Mouse (Mus musculus) erythroid progenitor cell, adult 5-6 weeks (primary cell): ENCODE measurements around the gene Agap1. TPM values are rescaled to one million over a fixed set of nuclear protein-coding genes. Genes with fewer than 3 reads are reported as not detected.

Experiments
- ATAC-seq: replicated peaks from 2 replicates; pipeline ENCODE4 v1.8.0; 2016; ENCODE audit warnings: moderate number of reproducible peaks, mild to moderate bottlenecking, moderate TSS enrichment, inconsistent platforms; ENCODE audit not compliant: poor library complexity, low FRiP score, severe bottlenecking
- total RNA-seq, 2 experiments: library from RNA; stranded (forward) in 1 of 2; stranded (reverse) in 1 of 2; fragments of 150-400 nt in 1 of 2; fragments of 186-747, 209-891 nt in 1 of 2; gene quantifications; 2 replicates each; pipeline versions ENCODE4 v1.2.3 to v1.2.4; 2015 to 2017; ENCODE audit warnings: low replicate concordance in 2 of 2

Gene Agap1
- total RNA-seq, 2 experiments from 2014 or later = 8.3 to 8.4 TPM

- ATAC-seq = no peak
Measured at GRCm38 (mm10) chr1:89568546-89569405, 114.2 kb downstream of the Agap1 start.

- ATAC-seq = no peak
Measured at GRCm38 (mm10) chr1:89570522-89571299, 116.1 kb downstream of the Agap1 start.

GRCm38 (mm10) chr1:89573486-89573885, 118.9 kb downstream of the Agap1 start:
- no peak for ATAC-seq

DNA sequence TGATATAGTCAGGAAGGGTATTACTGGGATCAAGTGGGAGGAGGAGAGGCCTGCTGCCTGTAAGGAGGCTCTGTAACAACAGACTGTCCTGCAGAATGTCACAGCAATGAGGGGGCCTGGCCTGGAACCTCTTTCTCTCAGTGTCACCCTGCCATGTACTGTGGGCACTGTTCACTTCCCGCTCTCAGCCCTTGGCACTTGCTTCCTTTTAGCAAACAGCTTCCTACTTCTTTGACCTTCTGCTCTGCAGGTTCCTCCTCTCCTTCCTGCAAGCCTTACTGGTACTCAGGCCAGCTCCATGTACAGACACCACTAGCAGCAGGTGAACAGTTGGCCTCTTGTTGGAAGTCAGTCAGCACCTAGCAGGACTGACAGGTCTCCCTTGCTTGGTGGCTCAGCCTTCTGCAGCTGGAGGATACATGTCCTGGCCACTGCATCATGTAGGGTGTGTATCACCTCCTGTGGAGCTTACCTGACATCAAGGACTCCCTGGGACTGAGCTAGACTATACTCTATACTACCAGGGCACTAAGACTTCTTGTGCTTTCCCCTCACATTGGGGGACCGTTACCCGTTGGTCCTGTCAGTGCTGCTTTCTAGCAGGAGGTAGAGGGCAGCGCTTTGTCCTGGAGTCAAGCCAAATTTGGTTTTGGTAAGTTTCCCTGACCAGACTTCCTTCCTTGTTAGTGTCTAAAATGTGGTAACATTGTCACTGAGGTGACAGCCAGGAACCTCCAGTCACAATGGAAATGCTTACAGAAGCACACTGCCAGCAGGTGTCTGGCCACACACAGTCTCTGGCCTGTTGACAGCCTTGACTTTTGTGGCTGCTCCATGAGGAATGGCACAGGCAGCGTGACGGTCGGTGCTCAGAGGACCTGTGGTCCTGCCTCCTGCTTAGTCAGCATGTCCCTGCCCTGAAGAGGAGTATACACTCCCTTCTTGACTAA, 120.6 kb downstream of the Agap1 start:
- ATAC-seq = no peak

GRCm38 (mm10) chr1:89576174-89576890, 121.7 kb downstream of the Agap1 start:
- no peak for ATAC-seq

GRCm38 (mm10) chr1:89576985-89577384, 122.4 kb downstream of the Agap1 start:
- no peak for ATAC-seq

DNA sequence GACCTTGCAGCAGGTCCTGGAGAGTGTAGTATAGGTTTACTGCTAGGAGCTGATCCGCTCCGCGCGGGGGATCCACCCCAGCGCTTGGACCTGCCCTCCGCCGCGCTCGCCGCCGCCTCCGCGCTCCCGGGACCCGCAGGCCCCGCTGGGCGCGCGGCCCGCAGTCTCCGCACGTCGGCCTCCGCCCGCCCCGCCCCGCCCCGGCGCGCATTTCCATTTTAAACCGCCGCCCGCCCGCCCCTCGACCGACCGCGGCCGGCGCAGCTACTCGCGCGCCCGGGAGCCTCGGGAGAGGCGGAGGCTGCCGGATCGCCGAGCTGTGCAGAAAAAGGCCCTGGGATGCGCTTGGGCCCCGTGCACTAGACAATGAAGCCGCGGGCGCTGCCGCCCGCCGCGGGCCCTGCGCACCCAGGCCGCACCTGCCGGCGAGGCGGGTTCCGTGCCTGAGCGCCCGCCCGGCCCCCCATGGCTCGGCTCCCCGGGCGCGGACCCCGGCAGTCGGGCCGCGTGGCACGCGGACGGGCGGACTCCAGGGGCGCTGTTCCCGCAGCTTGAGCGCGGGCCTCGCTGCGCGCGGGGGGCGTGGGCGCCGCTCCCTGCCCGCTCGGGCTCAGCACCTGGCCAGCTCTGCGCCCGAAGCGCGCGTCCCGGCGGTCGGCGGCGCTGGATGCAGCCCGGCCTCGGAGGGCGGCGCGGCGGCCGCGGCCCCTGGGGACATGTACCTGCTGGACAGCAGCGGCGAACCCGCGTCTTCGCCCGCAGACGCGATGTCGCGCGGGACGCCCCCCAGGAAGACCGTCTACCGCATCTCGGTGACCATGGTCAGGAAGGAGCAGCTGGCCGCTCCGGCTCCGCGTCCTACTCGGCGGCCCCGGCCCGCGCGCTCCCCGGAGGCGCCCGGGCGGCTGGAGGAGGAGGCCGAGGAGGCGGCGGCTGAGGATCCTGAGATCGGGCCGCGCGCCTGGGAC, 125.7 kb downstream of the Agap1 start:
- ATAC-seq = no peak

- no peak for ATAC-seq
Measured at GRCm38 (mm10) chr1:89580999-89581765, 126.6 kb downstream of the Agap1 start.

DNA sequence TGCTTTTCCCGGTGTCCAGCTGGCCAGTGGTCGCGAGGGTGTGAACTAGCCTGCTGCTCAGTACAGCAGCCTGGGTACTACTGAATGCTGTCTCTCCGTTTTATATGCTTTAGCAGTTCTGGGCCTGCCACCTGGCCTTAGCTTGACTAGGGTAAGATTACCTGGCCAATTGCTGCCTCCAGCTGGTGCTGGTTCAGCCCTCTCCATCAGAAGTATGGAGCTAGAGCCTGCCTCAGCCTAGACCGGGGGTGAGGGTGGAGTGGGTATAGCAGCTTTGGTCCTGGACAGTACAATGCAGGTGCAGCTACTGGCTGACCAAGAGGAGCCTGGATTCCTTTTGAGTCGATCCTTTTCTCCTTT, 127.1 kb downstream of the Agap1 start:
- no peak for ATAC-seq

DNA sequence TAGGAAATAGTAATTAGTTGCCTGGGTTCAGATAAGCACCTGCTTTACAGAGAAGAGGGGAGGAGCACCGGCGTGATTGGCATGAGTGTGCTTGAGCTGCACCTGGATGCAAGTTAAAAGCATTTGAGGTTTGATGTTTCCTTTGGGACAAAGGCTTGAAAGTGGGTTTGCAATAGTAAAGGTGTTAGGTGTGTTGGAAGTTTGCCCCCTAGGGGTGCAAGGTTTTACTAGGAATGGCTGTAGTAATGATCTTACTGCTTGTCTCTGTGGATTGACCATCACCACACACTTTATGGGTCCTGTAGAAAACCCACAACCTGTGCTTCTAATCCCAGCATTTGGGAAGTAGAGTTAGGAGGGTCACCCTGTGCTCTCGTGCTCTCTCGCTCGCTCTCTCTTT, 128.8 kb downstream of the Agap1 start:
- ATAC-seq = no peak

GRCm38 (mm10) chr1:89586991-89587683, 132.5 kb downstream of the Agap1 start:
- no peak for ATAC-seq

DNA sequence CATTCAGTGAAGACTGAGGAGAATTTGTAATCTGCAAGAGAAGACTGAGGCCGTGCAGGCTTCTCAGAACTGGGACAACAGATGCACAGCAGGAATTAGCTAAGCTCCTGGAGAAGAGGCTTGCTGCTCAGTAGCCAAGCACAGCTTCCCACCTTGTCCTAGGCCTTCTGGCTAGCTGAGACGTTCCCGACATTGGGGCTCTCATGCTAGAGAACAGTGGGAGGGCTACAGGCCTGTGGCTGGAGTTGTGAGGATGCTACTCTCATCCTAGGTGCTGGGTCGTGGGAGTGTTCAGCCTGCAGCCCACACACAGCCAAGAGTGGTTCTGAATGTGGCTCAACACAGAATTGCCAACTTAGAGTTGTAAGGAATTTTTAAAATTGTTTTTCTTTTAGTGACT, 133.5 kb downstream of the Agap1 start:
- ATAC-seq = no peak

DNA sequence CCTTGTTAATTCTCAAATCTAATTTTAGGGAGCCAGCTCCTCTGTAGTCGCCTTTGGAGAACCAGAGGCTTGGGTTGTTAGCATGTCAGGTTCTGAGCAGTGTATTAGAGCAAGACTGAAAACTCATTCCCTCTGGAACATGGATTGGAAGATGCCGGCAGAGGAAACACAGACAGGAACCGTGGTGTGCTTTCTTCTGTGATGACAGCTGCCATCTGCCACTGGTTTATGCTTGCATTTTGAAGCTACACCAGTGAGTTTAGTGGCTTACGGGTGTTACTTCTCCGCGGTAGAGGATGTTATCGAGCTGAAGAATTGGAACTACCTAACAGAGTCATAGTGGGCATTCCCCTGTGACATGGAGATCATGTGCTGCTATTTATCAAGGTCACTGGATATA, 136.4 kb downstream of the Agap1 start:
- no peak for ATAC-seq

DNA sequence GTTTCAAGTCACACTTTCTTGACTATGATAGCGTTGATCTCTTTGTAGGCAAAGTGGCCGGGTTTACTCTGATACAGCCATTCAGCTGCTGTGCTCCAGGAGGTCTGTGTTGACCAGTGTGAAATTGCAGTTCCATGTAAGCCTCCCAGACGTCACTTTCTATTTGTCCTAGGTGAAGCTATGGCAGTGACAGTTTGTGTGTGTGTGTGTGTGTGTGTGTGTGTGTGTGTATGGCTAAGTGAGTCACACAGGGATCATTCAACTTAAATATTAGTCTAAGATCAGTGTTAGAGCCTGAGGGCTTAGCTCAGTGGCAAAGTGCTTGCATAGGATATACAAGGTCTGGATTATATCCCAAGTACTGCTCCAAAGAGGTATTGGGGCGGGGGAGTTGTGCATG, 138.6 kb downstream of the Agap1 start:
- no peak for ATAC-seq

GRCm38 (mm10) chr1:89594999-89595398, 140.4 kb downstream of the Agap1 start:
- no peak for ATAC-seq

DNA sequence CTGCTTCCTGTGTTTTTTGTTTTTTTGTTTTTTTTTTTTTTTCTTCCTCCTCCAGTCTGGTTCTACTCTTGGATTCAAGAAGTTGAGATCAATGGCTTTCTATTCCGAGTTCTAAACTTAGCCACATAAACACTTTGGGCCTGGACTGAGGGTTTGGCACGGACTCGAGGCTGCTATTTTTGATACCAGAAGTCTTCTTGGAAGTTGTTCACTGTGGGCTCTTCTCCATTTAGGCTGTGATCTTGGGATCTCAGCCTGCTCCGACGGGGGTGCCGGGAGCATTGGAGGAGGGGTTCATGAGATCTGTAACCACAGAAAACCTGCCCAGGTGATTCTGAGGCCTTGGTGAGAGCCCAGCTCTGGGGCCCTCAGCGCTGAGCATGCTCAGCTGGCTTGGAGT, 140.8 kb downstream of the Agap1 start:
- no peak for ATAC-seq

DNA sequence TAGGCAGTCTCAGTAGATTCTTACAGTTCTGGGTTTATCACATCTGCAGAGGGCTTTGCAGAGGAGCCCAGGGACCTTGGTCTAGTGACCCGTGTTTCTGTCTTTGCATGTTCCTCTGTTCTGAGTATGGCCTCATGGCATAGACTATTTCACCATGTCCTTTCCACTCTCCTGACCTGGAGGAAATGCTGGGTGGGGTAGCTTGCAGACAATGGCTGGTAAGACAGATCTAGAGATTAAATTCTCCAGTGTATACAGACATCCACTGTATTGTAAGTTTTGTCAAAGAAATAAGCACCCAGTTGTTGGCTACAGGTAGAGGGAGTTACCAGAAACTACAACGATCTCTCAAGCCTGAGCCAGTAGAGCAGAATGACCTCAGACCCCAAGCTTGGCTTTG, 141.6 kb downstream of the Agap1 start:
- no peak for ATAC-seq
